In the genomic region with DNA sequence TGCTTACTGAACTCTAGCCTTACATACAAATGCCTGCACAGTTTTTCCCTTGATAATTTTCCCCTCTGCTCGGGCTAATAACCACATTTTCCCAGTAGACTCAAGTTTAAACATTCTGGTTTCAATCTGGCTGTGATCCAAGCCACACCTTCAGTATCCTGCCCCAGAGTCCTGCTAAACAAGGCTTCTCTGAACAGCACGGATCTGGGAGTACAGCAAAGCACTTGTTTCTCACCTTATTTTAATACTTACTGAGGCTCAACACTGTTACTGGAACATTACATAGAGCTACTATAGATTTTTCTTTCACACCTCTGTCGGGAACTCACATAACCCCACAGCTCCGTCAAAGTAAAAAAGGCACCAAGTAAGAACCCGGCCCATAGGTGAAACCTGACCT, we compare ENCODE assay signal across 12 mouse cellular contexts.
DNase-seq lines count a peak whose midpoint lies in the region; ATAC-seq lines count a peak whose summit lies in the region.
"Had no signal": no experiment of that assay in that cellular context is flagged by ENCODE, and none has a peak within 500 bp of the region (broad histone marks: within the 10 kb centered on the region; RNA-seq: fewer than 3 reads in every experiment).

No protein-coding gene starts in this region.

- WGBS in kidney, embryonic 14.5 days: 48% methylated on average over 5 of the region's 5 CpGs
- WGBS in forebrain, embryonic 15.5 days: 52% methylated on average over 5 of the region's 5 CpGs
- WGBS in neural tube, embryonic 15.5 days: 53% methylated on average over 5 of the region's 5 CpGs

- no peak for ATAC-seq in kidney, embryonic 14.5 days (ENCODE audit: low FRiP score, low TSS enrichment)
- no peak for ATAC-seq in forebrain, embryonic 15.5 days (replicated peaks)
- ATAC-seq in neural tube, embryonic 15.5 days (ENCODE audit: low FRiP score): no peak

- peak; percentile 27 for DNase-seq in adrenal gland, postnatal 10 days
- DNase-seq in adrenal gland, postnatal 25 days: no peak
- peak; percentile 9 for DNase-seq in kidney, postnatal 10 days
- no peak for DNase-seq in spleen, postnatal 4 days (ENCODE audit: low spot score in 2 of 2)
- DNase-seq in frontal cortex, postnatal 25 days (ENCODE audit: low spot score in 2 of 2): no peak
- DNase-seq: gastrocnemius, postnatal 10 days; heart, postnatal 14 days; kidney, postnatal 4 days; lung, postnatal 4 days had no signal

- no peak overlapping the region for H3K9ac ChIP-seq in kidney, embryonic 14.5 days (ENCODE audit: low read depth, low read length)
- H3K9ac ChIP-seq in forebrain, embryonic 15.5 days (replicated peaks): no peak overlapping the region
- no peak overlapping the region for H3K9ac ChIP-seq in neural tube, embryonic 15.5 days (replicated peaks)

- H3K4me2 ChIP-seq in kidney, embryonic 14.5 days (replicated peaks; ENCODE audit: low read depth, low read length): no peak overlapping the region
- H3K4me2 ChIP-seq in forebrain, embryonic 15.5 days (replicated peaks): no peak overlapping the region
- H3K4me2 ChIP-seq in neural tube, embryonic 15.5 days: no peak overlapping the region

- no peak overlapping the region for H3K4me3 ChIP-seq in kidney, embryonic 14.5 days (ENCODE audit: low read length)
- no peak overlapping the region for H3K4me3 ChIP-seq in forebrain, embryonic 15.5 days
- H3K4me3 ChIP-seq in neural tube, embryonic 15.5 days (replicated peaks): no peak overlapping the region

- no peaks in the 10 kb centered on the region for H3K9me3 ChIP-seq in kidney, embryonic 14.5 days (ENCODE audit: control insufficient read depth, low read length)
- H3K9me3 ChIP-seq in forebrain, embryonic 15.5 days: no peaks in the 10 kb centered on the region
- H3K9me3 ChIP-seq in neural tube, embryonic 15.5 days (replicated peaks): 0 out of 2 replicates have a peak, but pooled peaks cover 3% of the 10 kb centered on the region

- no peak overlapping the region for H3K27ac ChIP-seq in kidney, embryonic 14.5 days (ENCODE audit: low read depth, low read length)
- H3K27ac ChIP-seq in forebrain, embryonic 15.5 days (replicated peaks): peak overlapping the region; percentile 16; the same call in 1 of the 2 replicates
- peak overlapping the region; percentile 48 for H3K27ac ChIP-seq in neural tube, embryonic 15.5 days (replicated peaks)

- 0 out of 2 replicates have a peak, but pooled peaks cover 3% of the 10 kb centered on the region for H3K4me1 ChIP-seq in kidney, embryonic 14.5 days (ENCODE audit: control insufficient read depth, insufficient read depth, low read length)
- peaks cover 11% of the 10 kb centered on the region for H3K4me1 ChIP-seq in forebrain, embryonic 15.5 days
- peaks cover 5% of the 10 kb centered on the region; the same call in 1 of the 2 replicates for H3K4me1 ChIP-seq in neural tube, embryonic 15.5 days

- H3K36me3 ChIP-seq in kidney, embryonic 14.5 days (ENCODE audit: control insufficient read depth, insufficient read depth, low read length): no peaks in the 10 kb centered on the region
- H3K36me3 ChIP-seq in forebrain, embryonic 15.5 days: no peaks in the 10 kb centered on the region
- no peaks in the 10 kb centered on the region for H3K36me3 ChIP-seq in neural tube, embryonic 15.5 days

- no peaks in the 10 kb centered on the region for H3K27me3 ChIP-seq in kidney, embryonic 14.5 days (ENCODE audit: control insufficient read depth, insufficient read depth, low read length)
- H3K27me3 ChIP-seq in forebrain, embryonic 15.5 days: no peaks in the 10 kb centered on the region
- no peaks in the 10 kb centered on the region for H3K27me3 ChIP-seq in neural tube, embryonic 15.5 days (replicated peaks)

Comparison
In these comparisons a context has a peak if more than half of its experiments do, and no peak if none do; other contexts are left out.
1. DNase-seq: peak in adrenal gland, postnatal 10 days (single experiment) and kidney, postnatal 10 days (single experiment); none in adrenal gland, postnatal 25 days (single experiment), spleen, postnatal 4 days (0 of 2) and frontal cortex, postnatal 25 days (0 of 2).